Mouse (Mus musculus) gastrocnemius, adult 8-10 months (tissue): ENCODE measurements around the gene Ppp5c. TPM values are rescaled to one million over a fixed set of nuclear protein-coding genes. Genes with fewer than 3 reads are reported as not detected.

ENCODE experiments used
- DNase-seq, 2 experiments: peaks; one replicate each; pipeline ENCODE4 v3.0.0; 2022; ENCODE audit warnings: low spot score in 2 of 2
- total RNA-seq, 4 experiments: library from RNA; stranded (reverse); gene quantifications; 2 replicates each; pipeline ENCODE4 v1.2.4; 2022

The Ppp5c gene
- total RNA-seq, 4 experiments from 2014 or later = 53.5 to 62.3 (median 60.6) TPM

- no peak for DNase-seq
Measured at GRCm38 (mm10) chr7:17017921-17018320, 9.8 kb downstream of the Ppp5c start.

GRCm38 (mm10) chr7:17017036-17017435, 10.7 kb downstream of the Ppp5c start:
- DNase-seq = peak; percentile 93 to 98

GRCm38 (mm10) chr7:17015381-17015780, 12.3 kb downstream of the Ppp5c start:
- DNase-seq = no peak

DNA sequence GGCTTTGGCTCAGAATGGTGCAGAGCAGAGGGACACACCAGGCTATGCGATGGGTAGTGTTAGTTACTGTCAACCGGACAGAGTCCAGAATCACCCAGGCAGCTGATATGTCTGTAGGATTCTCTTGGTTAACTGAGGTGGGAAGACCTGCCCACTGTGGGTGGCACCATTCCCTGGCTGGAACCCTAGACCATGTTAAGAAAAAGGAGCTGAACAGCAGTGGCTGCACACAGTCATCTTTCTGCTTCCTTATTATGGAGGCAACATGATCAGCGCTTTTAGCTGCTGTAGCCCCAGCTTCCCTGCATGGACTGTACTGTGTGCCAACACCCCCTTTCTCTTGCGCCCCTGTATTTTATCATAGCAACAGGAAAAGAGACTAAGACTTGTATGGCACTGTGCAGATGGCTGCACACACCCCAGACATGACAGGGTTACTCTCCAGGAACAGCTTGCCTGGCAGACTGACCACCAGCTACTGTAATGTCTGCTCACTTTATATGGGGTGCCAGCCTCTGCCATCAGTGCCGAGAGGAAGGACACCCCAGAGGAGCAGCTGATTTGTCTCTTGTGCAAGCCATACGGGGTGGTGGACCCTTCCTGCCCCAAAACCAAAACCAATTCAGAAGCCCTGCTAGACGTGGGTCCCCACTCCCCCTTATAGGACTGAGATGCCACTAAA, 15.7 kb downstream of the Ppp5c start:
- no peak for DNase-seq

GRCm38 (mm10) chr7:17010010-17010347, 17.7 kb downstream of the Ppp5c start:
- DNase-seq = no peak

DNA sequence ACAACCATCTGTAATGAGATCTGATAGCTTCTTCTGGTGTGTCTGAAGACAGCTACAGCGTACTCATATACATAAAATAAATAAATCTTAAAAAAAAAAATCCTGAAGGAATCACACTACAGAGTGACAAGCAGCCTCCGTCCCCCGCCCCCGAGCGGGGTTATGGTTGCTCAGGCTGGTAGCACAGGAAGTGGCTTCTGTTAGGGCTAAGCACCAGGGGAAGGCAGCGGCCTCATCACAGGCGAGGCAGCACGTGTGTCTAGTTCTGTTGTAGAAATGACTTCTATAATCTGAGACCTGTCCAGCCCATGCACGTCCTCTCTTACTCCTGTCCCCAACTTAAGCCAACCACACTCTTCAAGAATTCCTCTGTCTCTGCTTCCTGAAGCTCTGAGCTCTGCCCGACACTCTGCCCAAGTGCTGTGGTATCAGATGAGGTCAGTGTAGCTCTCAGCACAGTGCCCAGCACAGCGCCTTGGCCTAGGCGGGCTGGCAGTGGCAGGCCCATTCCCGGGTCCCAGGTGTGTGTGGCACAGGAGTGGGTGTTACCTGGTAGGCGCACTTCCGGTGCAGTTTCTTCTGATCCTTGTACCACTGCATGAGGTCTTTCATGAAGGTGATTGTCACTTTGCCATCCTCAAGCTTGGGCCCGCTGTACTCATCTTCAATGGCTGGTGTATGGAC, 18.3 kb downstream of the Ppp5c start:
- DNase-seq = no peak

- DNase-seq = no peak
Measured at GRCm38 (mm10) chr7:17007300-17007699, 20.4 kb downstream of the Ppp5c start.

DNA sequence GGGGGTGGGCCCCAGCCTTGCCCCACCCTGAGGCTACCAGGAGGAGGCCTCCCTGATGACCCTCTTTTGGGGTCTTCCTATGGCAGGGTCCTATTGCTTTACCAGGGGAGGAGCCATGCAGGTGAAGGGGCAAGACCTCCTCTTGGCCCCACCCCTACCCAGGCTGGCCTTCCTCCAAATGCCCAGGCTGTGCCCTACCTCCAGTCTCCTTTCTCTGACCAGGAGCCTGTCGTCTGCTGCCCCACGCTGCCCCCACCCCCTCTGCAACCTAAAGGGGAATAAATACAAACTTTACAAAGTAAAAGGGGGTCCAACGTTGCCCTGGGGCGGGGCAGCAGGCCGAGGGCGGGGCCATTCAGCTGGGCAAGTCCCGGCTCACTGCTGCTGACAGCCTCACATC, 23.0 kb downstream of the Ppp5c start:
- no peak for DNase-seq

GRCm38 (mm10) chr7:17003230-17003960, 24.3 kb downstream of the Ppp5c start:
- no peak for DNase-seq

GRCm38 (mm10) chr7:17002375-17003195, 25.1 kb downstream of the Ppp5c start:
- DNase-seq = peak; percentile 62 to 66

- peak; percentile 78 for DNase-seq
Measured at GRCm38 (mm10) chr7:16999650-17000049, 28.1 kb downstream of the Ppp5c start.

GRCm38 (mm10) chr7:16999233-16999632, 28.5 kb downstream of the Ppp5c start:
- no peak for DNase-seq

GRCm38 (mm10) chr7:16995345-16995744, 32.4 kb downstream of the Ppp5c start:
- no peak for DNase-seq

- DNase-seq = no peak
Measured at GRCm38 (mm10) chr7:16994400-16994799, 33.3 kb downstream of the Ppp5c start.

- peak; percentile 70 to 79 for DNase-seq
Measured at GRCm38 (mm10) chr7:16993651-16994399, 33.9 kb downstream of the Ppp5c start.

DNA sequence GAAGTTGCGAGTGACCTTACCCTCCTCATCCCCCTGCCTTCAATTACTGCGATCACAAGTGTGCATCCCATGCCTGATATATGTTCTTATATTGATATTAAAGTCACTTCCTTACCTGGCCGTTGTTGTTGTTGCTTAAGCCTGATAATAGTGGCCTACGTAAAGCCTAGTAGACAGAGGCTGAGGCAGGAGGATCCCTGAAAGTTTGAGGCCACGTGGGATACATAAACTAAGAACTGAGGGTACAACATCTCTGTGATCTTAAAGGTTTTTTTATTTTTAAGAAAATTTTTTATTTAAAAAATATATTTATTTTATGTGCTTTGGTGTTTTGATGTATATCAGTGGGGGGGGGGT, 35.3 kb downstream of the Ppp5c start, which contains the start of gene Ccdc8:
Gene Ccdc8, plus strand, starts transcription at position 258 of the 357 bp plus-strand sequence.
- no peak for DNase-seq

DNA sequence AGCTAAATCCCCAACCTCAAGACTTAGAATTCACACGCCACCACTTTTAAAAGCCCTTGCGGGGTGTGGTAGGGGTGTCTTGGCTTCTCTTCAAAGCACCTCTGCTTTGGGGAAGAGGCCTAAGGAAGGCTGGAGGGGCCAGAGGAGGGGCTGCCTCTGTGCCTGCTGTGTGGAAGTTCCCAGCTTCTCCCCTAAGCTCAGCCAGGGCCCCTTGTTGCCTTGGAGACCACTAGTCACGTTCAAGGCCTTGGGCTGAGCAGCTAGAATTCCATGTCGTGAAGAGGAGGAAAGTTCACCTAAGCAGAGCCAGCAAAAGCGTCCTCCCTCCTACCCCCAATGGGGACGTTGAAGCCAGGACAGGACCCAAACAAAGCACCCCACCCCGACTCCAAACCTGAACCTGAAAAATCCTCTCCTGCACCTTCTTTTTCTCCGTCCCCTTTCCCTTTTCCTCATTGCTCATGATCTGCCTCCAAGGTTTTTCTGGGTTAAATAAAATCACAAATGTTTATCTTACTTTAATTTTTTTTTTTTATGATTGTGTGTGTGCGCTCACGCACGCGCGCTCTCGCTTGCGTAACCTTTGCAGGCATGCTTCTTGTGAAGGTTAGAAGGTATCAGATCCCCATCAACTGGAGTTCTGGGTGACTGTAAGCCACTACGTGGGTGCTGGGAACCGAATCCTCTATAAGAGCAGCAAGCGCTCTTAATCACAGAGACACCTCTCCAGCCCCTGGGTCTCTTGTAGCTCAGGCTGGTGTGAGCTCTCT, 35.9 kb downstream of the Ppp5c start:
- no peak for DNase-seq

DNA sequence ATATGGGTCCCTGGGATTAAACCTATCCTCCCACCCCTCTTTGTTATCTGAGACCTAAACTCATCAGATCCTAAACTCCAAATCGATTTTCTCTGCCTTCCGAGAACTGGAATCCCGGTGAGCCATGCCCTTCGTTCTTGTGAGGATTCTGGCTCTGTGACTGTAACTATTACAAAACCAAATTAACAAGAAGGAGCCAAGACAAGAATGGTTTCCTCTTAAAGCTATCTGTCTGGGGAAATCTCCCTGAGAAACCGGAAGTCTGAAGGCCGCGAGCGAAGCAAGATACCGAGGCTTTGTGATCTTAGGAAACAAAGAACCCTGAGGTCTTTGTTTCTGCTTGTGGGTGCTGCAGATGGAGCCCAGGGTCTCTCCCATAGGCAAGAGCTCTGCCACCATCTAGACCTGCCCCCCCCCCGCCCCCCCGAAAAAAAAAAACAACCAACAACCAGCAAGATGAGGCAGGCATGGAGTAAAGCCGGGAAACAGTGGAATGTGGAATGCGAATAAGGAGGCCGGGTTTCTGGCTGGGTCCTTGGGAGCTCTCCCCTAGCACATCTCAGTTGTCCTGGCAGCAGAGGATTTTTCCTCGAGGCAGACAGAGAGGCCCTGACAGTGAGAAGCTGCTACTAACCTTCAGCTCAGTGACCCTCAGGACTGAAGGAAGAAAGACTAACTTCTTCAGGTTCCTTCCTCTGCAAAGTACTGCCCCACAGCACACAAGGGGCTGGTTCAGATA, 37.5 kb downstream of the Ppp5c start:
- DNase-seq = no peak

DNA sequence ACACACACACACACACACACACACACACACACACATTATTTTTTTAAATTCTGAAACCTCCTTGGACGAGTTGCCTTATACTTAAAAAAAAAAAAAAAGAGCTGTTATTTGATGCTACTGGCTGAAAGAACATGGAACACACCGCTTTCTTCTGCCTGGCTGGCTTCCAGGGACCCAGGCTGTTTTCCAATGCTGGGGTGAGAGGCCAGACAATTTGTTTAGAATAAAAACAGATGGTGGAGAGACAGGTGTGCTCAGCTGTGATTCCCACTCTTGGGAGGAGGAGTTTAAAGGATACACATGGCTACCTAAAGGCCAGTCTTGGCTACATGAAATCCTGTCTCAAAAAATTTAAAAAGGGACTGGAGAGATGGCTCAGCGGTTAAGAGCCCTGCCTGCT, 39.3 kb downstream of the Ppp5c start:
- no peak for DNase-seq
